Mouse (Mus musculus): ENCODE results near the gene Myh14.

GRCm38 (mm10) chr7:44605436-44605835, 65.2 kb downstream of the Myh14 start:
- TF ChIP-seq EP300 (optimal IDR thresholded peaks at IDR 0.05) (no peak), CTCF (IDR thresholded peaks at IDR 0.05; ENCODE audit: low read depth) (no peak)
